Mouse (Mus musculus) heart, embryonic 14.5 days (tissue): ENCODE data around the gene Zfp870. TPM values are rescaled to one million over a fixed set of nuclear protein-coding genes. Genes with fewer than 3 reads are reported as not detected.
A peak's percentile ranks its signal among the peaks of the same experiment; 100 is the strongest.

Source experiments
- ATAC-seq: fragments of 200-750 bp; cut with Nextera tagmentation; 2 replicates; pipeline ENCODE4 v1.8.0; 2017; ENCODE audit warnings: low read depth, moderate TSS enrichment; ENCODE audit not compliant: insufficient number of reproducible peaks, insufficient read depth, low FRiP score
- H3K27ac ChIP-seq, 2 experiments: fragments of 200-500 bp in 1 of 2; fragments of 300-500 bp in 1 of 2; sonication (generic) in 1 of 2; replicated peaks in 1 of 2; 2 replicates each; pipeline ENCODE4 v1.5.1; 2012 to 2014; ENCODE audit warnings: low read depth in 2 of 2, low read length in 2 of 2, control low read depth in 1 of 2, mild to moderate bottlenecking in 1 of 2, mixed read lengths in 1 of 2; ENCODE audit not compliant: control insufficient read depth in 1 of 2, insufficient read depth in 1 of 2
- H3K27me3 ChIP-seq: fragments of 300-500 bp; sonication (generic); 2 replicates; pipeline ENCODE4 v1.6.1; 2014; ENCODE audit warnings: mild to moderate bottlenecking, low read length, control low read depth; ENCODE audit not compliant: control insufficient read depth, insufficient read depth
- H3K36me3 ChIP-seq: fragments of 300-500 bp; sonication (generic); 2 replicates; pipeline ENCODE4 v1.6.1; 2014; ENCODE audit warnings: mild to moderate bottlenecking, control low read depth, low read length, mixed read lengths; ENCODE audit not compliant: control insufficient read depth, insufficient read depth
- H3K4me1 ChIP-seq, 2 experiments: fragments of 200-500 bp in 1 of 2; fragments of 300-500 bp in 1 of 2; sonication (generic) in 1 of 2; 2 replicates each; pipeline ENCODE4 v1.6.1; 2012 to 2014; ENCODE audit warnings: low read length in 2 of 2, control low read depth in 1 of 2, mixed read lengths in 1 of 2; ENCODE audit not compliant: control insufficient read depth in 2 of 2, insufficient read depth in 2 of 2
- H3K4me2 ChIP-seq: fragments of 300-500 bp; sonication (generic); 2 replicates; pipeline ENCODE4 v1.6.1; 2014; ENCODE audit warnings: mild to moderate bottlenecking, low read length
- H3K4me3 ChIP-seq, 2 experiments: fragments of 200-500 bp in 1 of 2; fragments of 300-500 bp in 1 of 2; sonication (generic) in 1 of 2; 2 replicates each; pipeline ENCODE4 v1.5.1; 2012 to 2014; ENCODE audit warnings: low read length in 2 of 2, mild to moderate bottlenecking in 2 of 2, control low read depth in 1 of 2, low read depth in 1 of 2, moderate library complexity in 1 of 2; ENCODE audit not compliant: control insufficient read depth in 1 of 2, insufficient read depth in 1 of 2
- H3K9ac ChIP-seq: fragments of 300-500 bp; sonication (generic); 2 replicates; pipeline ENCODE4 v1.6.1; 2014; ENCODE audit warnings: mild to moderate bottlenecking, low read length
- H3K9me3 ChIP-seq: fragments of 300-500 bp; sonication (generic); 2 replicates; pipeline ENCODE4 v1.6.1; 2016; ENCODE audit warnings: low read length, control low read depth; ENCODE audit not compliant: control insufficient read depth
- WGBS: fragments of 180-500 bp; shearing (Covaris S2); extraction: QIAGEN DNeasy Blood & Tissue Kit; methylation state at CpG from one replicate; pipeline ENCODE4 v1.1.7; 2014; 5-methylcytosine and 5-hydroxymethylcytosine counted together
- polyA plus RNA-seq: library from polyadenylated mRNA; unstranded; fragments of >200 nt; fragmentation: Nextera tagmentation; extraction: Ambion mirVana; gene quantifications from 2 replicates; pipeline ENCODE4 v1.2.1, GENCODE M21; 2014

Zfp870 gene
- 6.6 and 8.4 TPM in 2 replicates for polyA plus RNA-seq

GRCm38 (mm10) chr17:32891239-32892180 lies at the start of gene Zfp870:
Zfp870 (minus strand) TSS chr17:32891642.
- WGBS = 13% methylated on average over 33 of the region's 33 CpGs
- peak within 1 kb of the TSS; percentile 82 to 86 for H3K27ac ChIP-seq
- H3K36me3 ChIP-seq = 0 out of 2 replicates have a peak, but pooled peaks cover 10% of the 10 kb centered on the region
- H3K4me3 ChIP-seq = peak within 1 kb of the TSS; percentile 73 to 75
- ATAC-seq = peak; percentile 96
- H3K9me3 ChIP-seq = no peaks in the 10 kb centered on the region
- no peaks in the 10 kb centered on the region for H3K27me3 ChIP-seq
- H3K4me2 ChIP-seq = peak within 1 kb of the TSS; percentile 76
- H3K4me1 ChIP-seq = peaks cover 0 to 8% of the 10 kb centered on the region in 2 experiments; a peak in 2 of 4 replicates
- H3K9ac ChIP-seq = peak within 1 kb of the TSS; percentile 87

- H3K27ac ChIP-seq = no peak overlapping the region
- no peak overlapping the region for H3K9ac ChIP-seq
- ATAC-seq = no peak
- no peak overlapping the region for H3K4me2 ChIP-seq
- no peaks in the 10 kb centered on the region for H3K4me1 ChIP-seq
- WGBS = 77% methylated on average over 4 of the region's 4 CpGs
- H3K9me3 ChIP-seq = no peaks in the 10 kb centered on the region
- H3K4me3 ChIP-seq = no peak overlapping the region
- H3K36me3 ChIP-seq = no peaks in the 10 kb centered on the region
- H3K27me3 ChIP-seq = no peaks in the 10 kb centered on the region
These were observed 48.4 kb upstream of the Zfp870 start for GRCm38 (mm10) chr17:32939831-32940230.

GRCm38 (mm10) chr17:32927803-32928202 lies 36.4 kb upstream of the Zfp870 start:
- no peak overlapping the region for H3K27ac ChIP-seq
- H3K4me1 ChIP-seq = peaks cover 2 to 6% of the 10 kb centered on the region in 2 experiments; a peak in 3 of 4 replicates
- no peak overlapping the region for H3K4me2 ChIP-seq
- H3K36me3 ChIP-seq = no peaks in the 10 kb centered on the region
- H3K27me3 ChIP-seq = no peaks in the 10 kb centered on the region
- no peaks in the 10 kb centered on the region for H3K9me3 ChIP-seq
- H3K4me3 ChIP-seq = no peak overlapping the region
- WGBS = 74% methylated on average over 5 of the region's 5 CpGs
- H3K9ac ChIP-seq = no peak overlapping the region
- ATAC-seq = no peak

GRCm38 (mm10) chr17:32924658-32925312 lies 33.3 kb upstream of the Zfp870 start:
- H3K9ac ChIP-seq = peak overlapping the region; percentile 76
- WGBS = 17% methylated on average over 32 of the region's 32 CpGs
- peak; percentile 78 for ATAC-seq
- H3K27ac ChIP-seq = peak overlapping the region; percentile 37 to 38
- H3K4me1 ChIP-seq = peaks cover 2 to 6% of the 10 kb centered on the region in 2 experiments; a peak in 3 of 4 replicates
- no peaks in the 10 kb centered on the region for H3K27me3 ChIP-seq
- peaks cover 11% of the 10 kb centered on the region for H3K9me3 ChIP-seq
- H3K36me3 ChIP-seq = no peaks in the 10 kb centered on the region
- peak overlapping the region; percentile 84 for H3K4me2 ChIP-seq
- peak overlapping the region; percentile 54 to 61 for H3K4me3 ChIP-seq

- H3K9ac ChIP-seq = no peak overlapping the region
- H3K36me3 ChIP-seq = no peaks in the 10 kb centered on the region
- H3K27ac ChIP-seq = no peak overlapping the region
- WGBS = 88% methylated on average over 1 of the region's 1 CpGs
- H3K4me1 ChIP-seq = peaks cover 2 to 6% of the 10 kb centered on the region in 2 experiments; a peak in 3 of 4 replicates
- H3K27me3 ChIP-seq = no peaks in the 10 kb centered on the region
- no peak overlapping the region for H3K4me2 ChIP-seq
- H3K9me3 ChIP-seq = peaks cover 11% of the 10 kb centered on the region
- no peak for ATAC-seq
- no peak overlapping the region for H3K4me3 ChIP-seq
These were observed 32.2 kb upstream of the Zfp870 start for GRCm38 (mm10) chr17:32923681-32924080.

- no peak for ATAC-seq
- 42% methylated on average over 2 of the region's 2 CpGs for WGBS
- H3K4me1 ChIP-seq = no peaks in the 10 kb centered on the region
- H3K4me2 ChIP-seq = no peak overlapping the region
- H3K9me3 ChIP-seq = peaks cover 11% of the 10 kb centered on the region
- no peak overlapping the region for H3K4me3 ChIP-seq
- H3K27ac ChIP-seq = no peak overlapping the region
- H3K36me3 ChIP-seq = no peaks in the 10 kb centered on the region
- H3K9ac ChIP-seq = no peak overlapping the region
- no peaks in the 10 kb centered on the region for H3K27me3 ChIP-seq
These were observed 27.7 kb upstream of the Zfp870 start for GRCm38 (mm10) chr17:32919123-32919522.

- H3K36me3 ChIP-seq = no peaks in the 10 kb centered on the region
- no peak for ATAC-seq
- 55% methylated on average over 2 of the region's 2 CpGs for WGBS
These were observed 25.7 kb upstream of the Zfp870 start, which contains the start of gene Cyp4f14 for GRCm38 (mm10) chr17:32917131-32917530. Cyp4f14 (minus strand) TSS chr17:32917342.

More at GRCm38 (mm10) chr17:32917131-32917530, 25.7 kb upstream of the Zfp870 start, which contains the start of gene Cyp4f14:
- Histone ChIP-seq H3K4me2 (no peak within 1 kb of the TSS), H3K9ac (no peak within 1 kb of the TSS), H3K9me3 (peaks cover 11% of the 10 kb centered on the region), H3K27ac (no peak within 1 kb of the TSS), H3K4me3 (no peak within 1 kb of the TSS), H3K4me1 (no peaks in the 10 kb centered on the region), H3K27me3 (0 out of 2 replicates have a peak, but pooled peaks cover 6% of the 10 kb centered on the region)
